Mouse (Mus musculus): ENCODE data around the gene Dusp12. TPM values are rescaled to one million over a fixed set of nuclear protein-coding genes. Genes with fewer than 3 reads are reported as not detected.
A peak's percentile ranks its signal among the peaks of the same experiment; 100 is the strongest.

Gene Dusp12
- polyA plus RNA-seq, 1 experiment from 2014 or later: 45.7 TPM

DNA sequence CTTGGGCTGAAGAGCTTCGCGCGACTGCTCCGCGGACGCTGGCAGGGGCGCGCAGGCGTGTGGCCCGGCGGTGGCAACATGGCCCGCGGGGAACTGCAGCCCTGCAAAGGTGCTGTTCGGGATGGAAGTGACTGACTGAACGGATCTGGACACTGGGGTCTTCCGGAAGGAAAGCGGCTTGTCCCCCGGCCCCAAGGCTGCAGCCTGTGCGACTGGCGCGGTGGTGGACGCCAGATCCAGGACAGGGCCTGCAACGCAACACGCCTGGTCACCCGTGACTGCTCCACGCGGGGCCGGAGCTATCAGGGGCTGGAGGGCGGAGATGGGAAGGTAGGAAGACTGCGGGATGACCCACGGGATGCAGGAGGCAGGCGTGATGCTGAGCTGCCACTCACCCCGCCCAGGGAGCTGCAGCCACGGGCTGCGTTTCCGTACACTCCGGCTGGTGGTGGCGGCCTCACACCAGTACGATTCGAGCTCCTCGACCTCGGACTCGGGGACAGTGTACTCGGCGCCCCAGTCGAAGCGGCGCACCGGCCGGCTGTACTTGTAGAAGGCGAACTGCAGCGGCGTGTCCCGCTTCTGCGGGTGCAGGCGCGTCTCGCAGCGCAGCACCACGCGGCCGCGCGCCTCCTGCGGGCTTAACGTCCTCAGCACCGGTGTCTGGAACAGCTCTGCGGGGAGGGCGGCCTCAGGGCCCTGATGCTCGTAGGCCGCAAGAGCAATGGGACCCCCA is 22.3 kb upstream of the Dusp12 start:
- H3K4me2 ChIP-seq (ENCODE audit: low read depth, low read length): peak overlapping the region; percentile 95
- H3K4me3 ChIP-seq (ENCODE audit: low read depth, low read length): peak overlapping the region; percentile 53
- H3K36me3 ChIP-seq (replicated peaks; ENCODE audit: control insufficient read depth, insufficient read depth, low read depth, low read length): no peaks in the 10 kb centered on the region
- no peaks in the 10 kb centered on the region; the same call in 1 of the 2 replicates for H3K4me1 ChIP-seq (ENCODE audit: control insufficient read depth, insufficient read depth, low read length)
- no peak overlapping the region for H3K27ac ChIP-seq (replicated peaks; ENCODE audit: low read depth, low read length)
- H3K9me3 ChIP-seq (replicated peaks; ENCODE audit: control insufficient read depth, low read length): no peaks in the 10 kb centered on the region
- H3K9ac ChIP-seq (replicated peaks; ENCODE audit: low read length): peak overlapping the region; percentile 37
- DNase-seq (ENCODE audit: low spot score) (peak; percentile 68), ATAC-seq (replicated peaks; ENCODE audit: insufficient number of reproducible peaks, low FRiP score, low TSS enrichment, low read depth) (peak; percentile 66; the same call in 1 of the 2 replicates)
- H3K27me3 ChIP-seq (ENCODE audit: control insufficient read depth, insufficient read depth, low read length): peaks cover 30% of the 10 kb centered on the region
- under 1% methylated on average over 70 of the region's 71 CpGs for WGBS

- Histone ChIP-seq H3K4me3 (ENCODE audit: low read depth, low read length) (peak overlapping the region; percentile 53), H3K9me3 (replicated peaks; ENCODE audit: control insufficient read depth, low read length) (no peaks in the 10 kb centered on the region), H3K4me2 (ENCODE audit: low read depth, low read length) (peak overlapping the region; percentile 95), H3K4me1 (ENCODE audit: control insufficient read depth, insufficient read depth, low read length) (no peaks in the 10 kb centered on the region; the same call in 1 of the 2 replicates), H3K36me3 (replicated peaks; ENCODE audit: control insufficient read depth, insufficient read depth, low read depth, low read length) (no peaks in the 10 kb centered on the region), H3K9ac (replicated peaks; ENCODE audit: low read length) (peak overlapping the region; percentile 37), H3K27ac (replicated peaks; ENCODE audit: low read depth, low read length) (no peak overlapping the region), H3K27me3 (ENCODE audit: control insufficient read depth, insufficient read depth, low read length) (peaks cover 30% of the 10 kb centered on the region)
- 18% methylated on average over 11 of the region's 11 CpGs for WGBS
- ATAC-seq (replicated peaks; ENCODE audit: insufficient number of reproducible peaks, low FRiP score, low TSS enrichment, low read depth) (no peak), DNase-seq (ENCODE audit: low spot score) (no peak)
Measured at GRCm38 (mm10) chr1:170907111-170907455, 21.7 kb upstream of the Dusp12 start.

GRCm38 (mm10) chr1:170903485-170903884 is 18.1 kb upstream of the Dusp12 start:
- H3K4me2 ChIP-seq (ENCODE audit: low read depth, low read length): no peak overlapping the region
- ATAC-seq (replicated peaks; ENCODE audit: insufficient number of reproducible peaks, low FRiP score, low TSS enrichment, low read depth) (no peak), DNase-seq (ENCODE audit: low spot score) (no peak)
- H3K4me3 ChIP-seq (ENCODE audit: low read depth, low read length): no peak overlapping the region
- 72% methylated on average over 5 of the region's 5 CpGs for WGBS
- H3K4me1 ChIP-seq (ENCODE audit: control insufficient read depth, insufficient read depth, low read length): no peaks in the 10 kb centered on the region; the same call in 1 of the 2 replicates
- no peak overlapping the region for H3K9ac ChIP-seq (replicated peaks; ENCODE audit: low read length)
- H3K36me3 ChIP-seq (replicated peaks; ENCODE audit: control insufficient read depth, insufficient read depth, low read depth, low read length): no peaks in the 10 kb centered on the region
- no peaks in the 10 kb centered on the region for H3K9me3 ChIP-seq (replicated peaks; ENCODE audit: control insufficient read depth, low read length)
- no peak overlapping the region for H3K27ac ChIP-seq (replicated peaks; ENCODE audit: low read depth, low read length)
- peaks cover 20% of the 10 kb centered on the region for H3K27me3 ChIP-seq (ENCODE audit: control insufficient read depth, insufficient read depth, low read length)

DNA sequence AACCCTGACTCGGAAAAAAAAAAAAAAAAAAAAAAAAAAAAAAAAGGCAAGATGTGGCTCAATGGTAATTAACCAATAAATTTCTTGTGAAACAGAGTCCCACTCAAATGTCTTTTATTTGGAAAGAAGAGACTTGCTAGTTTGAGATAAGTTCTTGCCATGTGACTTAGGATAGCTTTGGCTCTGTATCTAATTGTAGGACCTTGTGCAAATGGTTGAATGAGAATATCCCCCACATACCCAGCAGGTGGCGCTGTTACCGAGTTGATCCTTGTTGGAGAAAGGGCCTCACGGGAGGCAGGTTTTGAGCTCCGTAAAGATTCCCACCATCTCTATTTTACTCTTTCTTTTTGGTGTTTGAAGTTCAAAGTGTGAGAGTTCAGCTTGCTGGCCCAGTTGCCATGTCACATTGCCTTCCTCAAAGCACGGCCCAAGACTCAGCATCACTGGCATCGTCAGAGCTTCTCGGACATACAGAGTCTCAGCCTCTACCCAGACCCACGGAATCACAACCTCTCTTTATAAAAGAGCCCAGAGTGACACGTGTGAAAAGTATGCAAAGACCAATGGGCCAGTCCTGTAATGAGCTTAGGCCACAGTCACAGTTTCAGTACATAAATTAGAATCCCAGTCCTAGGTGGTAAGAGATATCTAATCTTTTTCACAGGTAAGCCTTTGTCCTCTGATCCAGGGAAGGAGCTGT is 16.3 kb upstream of the Dusp12 start:
- Histone ChIP-seq H3K4me1 (ENCODE audit: control insufficient read depth, insufficient read depth, low read length) (no peaks in the 10 kb centered on the region), H3K9ac (replicated peaks; ENCODE audit: low read length) (no peak overlapping the region), H3K9me3 (replicated peaks; ENCODE audit: control insufficient read depth, low read length) (no peaks in the 10 kb centered on the region), H3K4me2 (ENCODE audit: low read depth, low read length) (no peak overlapping the region), H3K27me3 (ENCODE audit: control insufficient read depth, insufficient read depth, low read length) (0 out of 2 replicates have a peak, but pooled peaks cover 3% of the 10 kb centered on the region), H3K27ac (replicated peaks; ENCODE audit: low read depth, low read length) (no peak overlapping the region), H3K36me3 (replicated peaks; ENCODE audit: control insufficient read depth, insufficient read depth, low read depth, low read length) (no peaks in the 10 kb centered on the region), H3K4me3 (ENCODE audit: low read depth, low read length) (no peak overlapping the region)
- DNase-seq (ENCODE audit: low spot score) (peak; percentile 91), ATAC-seq (replicated peaks; ENCODE audit: insufficient number of reproducible peaks, low FRiP score, low TSS enrichment, low read depth) (no peak)
- 28% methylated on average over 10 of the region's 10 CpGs for WGBS

GRCm38 (mm10) chr1:170900799-170901467 is 15.6 kb upstream of the Dusp12 start:
- no peak overlapping the region for H3K4me3 ChIP-seq (ENCODE audit: low read depth, low read length)
- no peak for ATAC-seq (replicated peaks; ENCODE audit: insufficient number of reproducible peaks, low FRiP score, low TSS enrichment, low read depth)
- H3K9ac ChIP-seq (replicated peaks; ENCODE audit: low read length): no peak overlapping the region
- no peaks in the 10 kb centered on the region for H3K9me3 ChIP-seq (replicated peaks; ENCODE audit: control insufficient read depth, low read length)
- H3K4me1 ChIP-seq (ENCODE audit: control insufficient read depth, insufficient read depth, low read length): no peaks in the 10 kb centered on the region
- H3K36me3 ChIP-seq (replicated peaks; ENCODE audit: control insufficient read depth, insufficient read depth, low read depth, low read length): no peaks in the 10 kb centered on the region
- H3K27me3 ChIP-seq (ENCODE audit: control insufficient read depth, insufficient read depth, low read length): no peaks in the 10 kb centered on the region
- WGBS: 35% methylated on average over 10 of the region's 10 CpGs
- H3K27ac ChIP-seq (replicated peaks; ENCODE audit: low read depth, low read length): no peak overlapping the region
- H3K4me2 ChIP-seq (ENCODE audit: low read depth, low read length): no peak overlapping the region
- DNase-seq (ENCODE audit: low spot score): peak; percentile 83

- no peaks in the 10 kb centered on the region for H3K9me3 ChIP-seq (replicated peaks; ENCODE audit: control insufficient read depth, low read length)
- no peaks in the 10 kb centered on the region for H3K27me3 ChIP-seq (ENCODE audit: control insufficient read depth, insufficient read depth, low read length)
- no peak overlapping the region for H3K4me3 ChIP-seq (ENCODE audit: low read depth, low read length)
- no peaks in the 10 kb centered on the region for H3K36me3 ChIP-seq (replicated peaks; ENCODE audit: control insufficient read depth, insufficient read depth, low read depth, low read length)
- DNase-seq (ENCODE audit: low spot score) (no peak), ATAC-seq (replicated peaks; ENCODE audit: insufficient number of reproducible peaks, low FRiP score, low TSS enrichment, low read depth) (no peak)
- H3K4me2 ChIP-seq (ENCODE audit: low read depth, low read length): no peak overlapping the region
- no peak overlapping the region for H3K9ac ChIP-seq (replicated peaks; ENCODE audit: low read length)
- no peak overlapping the region for H3K27ac ChIP-seq (replicated peaks; ENCODE audit: low read depth, low read length)
- 80% methylated on average over 16 of the region's 16 CpGs for WGBS
- no peaks in the 10 kb centered on the region for H3K4me1 ChIP-seq (ENCODE audit: control insufficient read depth, insufficient read depth, low read length)
Measured at GRCm38 (mm10) chr1:170898413-170899075, 13.2 kb upstream of the Dusp12 start.

GRCm38 (mm10) chr1:170896651-170897281 is 11.4 kb upstream of the Dusp12 start:
- H3K4me1 ChIP-seq (ENCODE audit: control insufficient read depth, insufficient read depth, low read length): no peaks in the 10 kb centered on the region
- no peak for ATAC-seq (replicated peaks; ENCODE audit: insufficient number of reproducible peaks, low FRiP score, low TSS enrichment, low read depth)
- no peak for DNase-seq (ENCODE audit: low spot score)
- H3K36me3 ChIP-seq (replicated peaks; ENCODE audit: control insufficient read depth, insufficient read depth, low read depth, low read length): no peaks in the 10 kb centered on the region
- no peak overlapping the region for H3K4me3 ChIP-seq (ENCODE audit: low read depth, low read length)
- H3K9me3 ChIP-seq (replicated peaks; ENCODE audit: control insufficient read depth, low read length): no peaks in the 10 kb centered on the region
- H3K27ac ChIP-seq (replicated peaks; ENCODE audit: low read depth, low read length): no peak overlapping the region
- no peak overlapping the region for H3K4me2 ChIP-seq (ENCODE audit: low read depth, low read length)
- H3K27me3 ChIP-seq (ENCODE audit: control insufficient read depth, insufficient read depth, low read length): no peaks in the 10 kb centered on the region
- WGBS: 89% methylated on average over 5 of the region's 5 CpGs
- H3K9ac ChIP-seq (replicated peaks; ENCODE audit: low read length): no peak overlapping the region

Data from embryonic facial prominence, embryonic 11.5 days (tissue).